Mouse (Mus musculus) kidney, adult 2 months (tissue): Measurements from ENCODE around the gene Dock2. TPM values are rescaled to one million over a fixed set of nuclear protein-coding genes. Genes with fewer than 3 reads are reported as not detected.

Source experiments
- DNase-seq: peaks from one replicate; pipeline ENCODE4 v3.0.0; 2021
- H3K27ac ChIP-seq: fragments of 200-500 bp; 2 replicates; pipeline ENCODE4 v1.5.1; 2012; ENCODE audit warnings: low read depth, low read length, control low read depth, inconsistent platforms; ENCODE audit not compliant: insufficient read depth
- H3K27me3 ChIP-seq: fragments of 200-500 bp; replicated peaks from 2 replicates; pipeline ENCODE4 v1.6.1; 2012; ENCODE audit warnings: mild to moderate bottlenecking, moderate library complexity, low read length, inconsistent platforms; ENCODE audit not compliant: control insufficient read depth, insufficient read depth
- H3K36me3 ChIP-seq: fragments of 200-500 bp; 2 replicates; pipeline ENCODE4 v1.6.1; 2012; ENCODE audit warnings: mild to moderate bottlenecking, moderate library complexity, low read length, inconsistent platforms; ENCODE audit not compliant: control insufficient read depth, insufficient read depth
- H3K4me1 ChIP-seq: fragments of 200-500 bp; 2 replicates; pipeline ENCODE4 v1.6.1; 2011; ENCODE audit warnings: low read length; ENCODE audit not compliant: control insufficient read depth, insufficient read depth
- H3K4me3 ChIP-seq: fragments of 200-500 bp; 2 replicates; pipeline ENCODE4 v1.5.1; 2011; ENCODE audit warnings: mild to moderate bottlenecking, low read depth, low read length, control low read depth; ENCODE audit not compliant: insufficient read depth
- CTCF ChIP-seq: fragments of 200-500 bp; conservative IDR thresholded peaks from 2 replicates; pipeline ENCODE4 v1.5.1; 2011; ENCODE audit warnings: low read depth, mild to moderate bottlenecking, control low read depth, low read length, moderate library complexity, mixed read lengths; ENCODE audit not compliant: insufficient read depth, insufficient read length
- POLR2A ChIP-seq: fragments of 200-500 bp; IDR thresholded peaks from one replicate; pipeline ENCODE4 v1.6.1; 2011; ENCODE audit warnings: low read depth, low read length, control low read depth
- WGBS: fragments of 180-500 bp; shearing (Covaris S2); methylation state at CpG from one replicate; pipeline ENCODE4 v1.1.7; 2018; 5-methylcytosine and 5-hydroxymethylcytosine counted together
- polyA plus RNA-seq: library from polyadenylated mRNA; depleted of rRNA; stranded (reverse); fragments of >200 nt; gene quantifications from 2 replicates; pipeline ENCODE4 v1.2.3, GENCODE M21; 2012

The Dock2 gene
- polyA plus RNA-seq, 1 experiment: 2.8 TPM

- DNase-seq: no peak
- Histone ChIP-seq H3K27me3 (no peaks in the 10 kb centered on the region), H3K4me1 (no peaks in the 10 kb centered on the region), H3K4me3 (no peak overlapping the region), H3K36me3 (no peaks in the 10 kb centered on the region), H3K27ac (no peak overlapping the region)
- 89% methylated on average over 4 of the region's 4 CpGs for WGBS
- TF ChIP-seq CTCF: no peak
Observed at GRCm38 (mm10) chr11:34777529-34777928, 6.2 kb downstream of the Dock2 start.

DNA sequence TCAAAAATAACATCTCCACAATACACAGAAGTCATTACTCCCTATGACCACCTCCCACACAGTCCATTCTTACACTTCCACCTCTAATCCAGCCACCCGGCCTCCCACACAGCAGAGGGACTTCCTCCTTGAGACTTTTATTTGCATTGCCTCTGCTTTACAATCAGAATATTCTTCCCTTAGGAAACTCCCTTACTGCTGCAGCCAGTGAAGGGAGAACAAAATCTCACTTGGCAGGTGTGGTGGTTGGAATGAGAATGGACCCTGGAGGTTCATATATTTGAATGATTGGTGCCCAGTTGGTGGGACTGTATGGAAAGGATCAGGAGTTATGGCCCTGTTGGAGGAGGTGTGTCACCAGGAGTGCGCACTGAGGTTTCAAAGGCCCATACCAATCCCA lies 7.6 kb downstream of the Dock2 start:
- Histone ChIP-seq H3K27me3 (no peaks in the 10 kb centered on the region), H3K36me3 (no peaks in the 10 kb centered on the region), H3K4me3 (no peak overlapping the region), H3K27ac (no peak overlapping the region), H3K4me1 (no peaks in the 10 kb centered on the region)
- WGBS: 45% methylated on average over 2 of the region's 2 CpGs
- no peak for DNase-seq
- TF ChIP-seq POLR2A: no peak
- TF ChIP-seq CTCF: no peak

DNA sequence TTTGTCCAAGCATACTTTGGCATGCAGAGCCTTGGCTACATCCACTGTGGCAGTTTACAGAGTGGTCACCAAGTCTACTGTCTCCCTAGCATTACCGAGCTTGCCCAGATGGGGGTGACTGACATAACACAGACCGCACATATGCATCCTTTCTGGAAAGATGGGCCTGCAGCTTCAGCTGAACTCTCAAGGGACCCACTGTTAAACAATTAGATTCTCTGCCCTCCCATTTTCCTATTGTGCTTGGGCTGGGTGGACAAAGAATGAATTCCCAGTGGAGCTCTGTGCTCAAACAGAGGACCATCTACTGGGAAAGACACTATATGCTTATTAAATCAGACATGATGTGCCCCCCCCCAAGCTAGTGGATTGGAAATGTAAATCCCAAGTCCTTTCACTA lies 9.1 kb downstream of the Dock2 start:
- Histone ChIP-seq H3K27me3 (no peaks in the 10 kb centered on the region), H3K27ac (no peak overlapping the region), H3K4me3 (no peak overlapping the region), H3K36me3 (no peaks in the 10 kb centered on the region), H3K4me1 (no peaks in the 10 kb centered on the region)
- 81% methylated on average over 2 of the region's 2 CpGs for WGBS
- TF ChIP-seq POLR2A (no peak), CTCF (no peak)
- DNase-seq: no peak

GRCm38 (mm10) chr11:34773304-34773895 lies 10.3 kb downstream of the Dock2 start:
- Histone ChIP-seq H3K4me1 (no peaks in the 10 kb centered on the region), H3K4me3 (no peak overlapping the region), H3K27me3 (no peaks in the 10 kb centered on the region), H3K36me3 (no peaks in the 10 kb centered on the region), H3K27ac (no peak overlapping the region)
- TF ChIP-seq CTCF (no peak), POLR2A (no peak)
- WGBS: 76% methylated on average over 9 of the region's 9 CpGs
- DNase-seq: no peak

GRCm38 (mm10) chr11:34771221-34771986 lies 12.3 kb downstream of the Dock2 start:
- Histone ChIP-seq H3K4me1 (no peaks in the 10 kb centered on the region), H3K27me3 (no peaks in the 10 kb centered on the region), H3K27ac (no peak overlapping the region), H3K36me3 (no peaks in the 10 kb centered on the region), H3K4me3 (no peak overlapping the region)
- TF ChIP-seq POLR2A (no peak), CTCF (no peak)
- 49% methylated on average over 12 of the region's 12 CpGs for WGBS
- peak; percentile 72 for DNase-seq

GRCm38 (mm10) chr11:34770666-34771065 lies 13.0 kb downstream of the Dock2 start:
- 43% methylated on average over 4 of the region's 4 CpGs for WGBS

GRCm38 (mm10) chr11:34769946-34770345 lies 13.7 kb downstream of the Dock2 start:
- Histone ChIP-seq H3K4me3 (no peak overlapping the region), H3K4me1 (no peaks in the 10 kb centered on the region), H3K27me3 (no peaks in the 10 kb centered on the region), H3K36me3 (no peaks in the 10 kb centered on the region), H3K27ac (no peak overlapping the region)
- DNase-seq: no peak
- WGBS: 94% methylated on average over 8 of the region's 8 CpGs
- TF ChIP-seq POLR2A (no peak), CTCF (no peak)

More at GRCm38 (mm10) chr11:34770666-34771065, 13.0 kb downstream of the Dock2 start:
- H3K27me3 ChIP-seq: no peaks in the 10 kb centered on the region
- no peak for TF ChIP-seq CTCF
- no peak for TF ChIP-seq POLR2A
- H3K36me3 ChIP-seq: no peaks in the 10 kb centered on the region
- no peak overlapping the region for H3K4me3 ChIP-seq
- DNase-seq: no peak
- H3K4me1 ChIP-seq: no peaks in the 10 kb centered on the region
- H3K27ac ChIP-seq: no peak overlapping the region
